Mouse (Mus musculus) limb, embryonic 12.5 days (tissue): ENCODE measurements at regions not wholly inside any gene's neighbourhood (a gene's known extent, or its start where the extent isn't known, plus 50 kb on each side); places are given as distances from the start of the nearest gene placed in this dataset.
A peak's percentile ranks its signal among the peaks of the same experiment; 100 is the strongest.
"Not testable (repeated sequence)": the region's sequence is repeated elsewhere in the genome, so short reads cannot be mapped to it uniquely, and the experiment has no call there.

Experiments
- ATAC-seq: fragments of 200-750 bp; cut with Nextera tagmentation; 2 replicates; pipeline ENCODE4 v1.8.0; 2017; ENCODE audit warnings: low read depth, moderate TSS enrichment; ENCODE audit not compliant: insufficient number of reproducible peaks, insufficient read depth, low FRiP score, low TSS enrichment
- H3K27ac ChIP-seq: fragments of 300-500 bp; sonication (generic); 2 replicates; pipeline ENCODE4 v1.5.1; 2016; ENCODE audit warnings: mild to moderate bottlenecking, moderate library complexity
- H3K27me3 ChIP-seq: fragments of 300-500 bp; sonication (generic); 2 replicates; pipeline ENCODE4 v1.6.1; 2016; ENCODE audit warnings: mild to moderate bottlenecking, moderate library complexity
- H3K36me3 ChIP-seq: fragments of 300-500 bp; sonication (generic); 2 replicates; pipeline ENCODE4 v1.6.1; 2016; ENCODE audit warnings: mild to moderate bottlenecking, moderate library complexity
- H3K4me1 ChIP-seq: fragments of 300-500 bp; sonication (generic); replicated peaks from 2 replicates; pipeline ENCODE4 v1.6.1; 2016
- H3K4me2 ChIP-seq: fragments of 300-500 bp; sonication (generic); 2 replicates; pipeline ENCODE4 v1.6.1; 2016; ENCODE audit warnings: mild to moderate bottlenecking, moderate library complexity
- H3K4me3 ChIP-seq: fragments of 300-500 bp; sonication (generic); replicated peaks from 2 replicates; pipeline ENCODE4 v1.5.1; 2016; ENCODE audit warnings: mild to moderate bottlenecking
- H3K9ac ChIP-seq: fragments of 300-500 bp; sonication (generic); replicated peaks from 2 replicates; pipeline ENCODE4 v1.6.1; 2016; ENCODE audit warnings: mild to moderate bottlenecking, moderate library complexity
- H3K9me3 ChIP-seq: fragments of 300-500 bp; sonication (generic); 2 replicates; pipeline ENCODE4 v1.6.1; 2016; ENCODE audit warnings: mild to moderate bottlenecking, moderate library complexity
- WGBS: fragments of 180-500 bp; shearing (Covaris S2); methylation state at CpG from one replicate; pipeline ENCODE4 v1.1.7; 2016; 5-methylcytosine and 5-hydroxymethylcytosine counted together

GRCm38 (mm10) chr13:104549016-104549415 is 243.3 kb upstream of the Srek1ip1 start:
- ATAC-seq, result no peak
- Histone ChIP-seq H3K4me1 (no peaks in the 10 kb centered on the region), H3K4me3 (no peak overlapping the region), H3K27ac (no peak overlapping the region), H3K9ac (no peak overlapping the region), H3K4me2 (no peak overlapping the region), H3K9me3 (no peaks in the 10 kb centered on the region), H3K36me3 (no peaks in the 10 kb centered on the region), H3K27me3 (no peaks in the 10 kb centered on the region)
- 81% methylated on average over 9 of the region's 9 CpGs for WGBS

- Histone ChIP-seq H3K4me3 (no peak overlapping the region), H3K36me3 (no peaks in the 10 kb centered on the region), H3K27ac (no peak overlapping the region), H3K4me1 (no peaks in the 10 kb centered on the region; the same call in 1 of the 2 replicates), H3K27me3 (no peaks in the 10 kb centered on the region; the same call in 1 of the 2 replicates), H3K4me2 (no peak overlapping the region), H3K9me3 (no peaks in the 10 kb centered on the region), H3K9ac (no peak overlapping the region)
- WGBS, result 94% methylated on average over 3 of the region's 3 CpGs
- no peak for ATAC-seq
Observed at GRCm38 (mm10) chr13:104553329-104553728, 239.0 kb upstream of the Srek1ip1 start.

- not testable (repeated sequence) for H3K4me1 ChIP-seq, ATAC-seq, H3K9me3 ChIP-seq, H3K9ac ChIP-seq, H3K27me3 ChIP-seq, H3K36me3 ChIP-seq, H3K4me3 ChIP-seq, H3K27ac ChIP-seq
- 19% methylated on average over 7 of the region's 7 CpGs for WGBS
- H3K4me2 ChIP-seq, result 0 out of 2 replicates have a peak overlapping the region, but pooled peaks have one; percentile 7
Observed at GRCm38 (mm10) chr13:104556609-104557008, 235.7 kb upstream of the Srek1ip1 start.

GRCm38 (mm10) chr13:104559876-104560275 is 232.4 kb upstream of the Srek1ip1 start:
- H3K27ac ChIP-seq, result no peak overlapping the region
- no peak overlapping the region for H3K4me3 ChIP-seq
- ATAC-seq, result no peak
- no peaks in the 10 kb centered on the region for H3K36me3 ChIP-seq
- no peaks in the 10 kb centered on the region; the same call in 1 of the 2 replicates for H3K27me3 ChIP-seq
- H3K9ac ChIP-seq, result no peak overlapping the region
- peaks cover 22% of the 10 kb centered on the region for H3K4me1 ChIP-seq
- H3K4me2 ChIP-seq, result no peak overlapping the region
- H3K9me3 ChIP-seq, result no peaks in the 10 kb centered on the region
- 84% methylated on average over 5 of the region's 5 CpGs for WGBS

GRCm38 (mm10) chr13:104560500-104561114 is 231.7 kb upstream of the Srek1ip1 start:
- 63% methylated on average over 15 of the region's 15 CpGs for WGBS
- Histone ChIP-seq H3K4me3 (no peak overlapping the region), H3K4me1 (peaks cover 22% of the 10 kb centered on the region), H3K36me3 (no peaks in the 10 kb centered on the region), H3K27me3 (no peaks in the 10 kb centered on the region; the same call in 1 of the 2 replicates), H3K9ac (no peak overlapping the region), H3K9me3 (no peaks in the 10 kb centered on the region), H3K27ac (no peak overlapping the region), H3K4me2 (no peak overlapping the region)
- ATAC-seq, result no peak

GRCm38 (mm10) chr13:104562536-104562935 is 229.7 kb upstream of the Srek1ip1 start:
- no peak for ATAC-seq
- no peaks in the 10 kb centered on the region for H3K27me3 ChIP-seq
- H3K36me3 ChIP-seq, result no peaks in the 10 kb centered on the region
- H3K9me3 ChIP-seq, result no peaks in the 10 kb centered on the region
- H3K4me2 ChIP-seq, result no peak overlapping the region
- H3K4me3 ChIP-seq, result no peak overlapping the region
- no peak overlapping the region for H3K9ac ChIP-seq
- WGBS, result 28% methylated on average over 3 of the region's 3 CpGs
- peaks cover 22% of the 10 kb centered on the region for H3K4me1 ChIP-seq
- peak overlapping the region; percentile 5 for H3K27ac ChIP-seq

- Histone ChIP-seq H3K4me2 (no peak overlapping the region), H3K27ac (peak overlapping the region; percentile 5), H3K9ac (no peak overlapping the region), H3K36me3 (no peaks in the 10 kb centered on the region), H3K27me3 (no peaks in the 10 kb centered on the region), H3K4me1 (peaks cover 22% of the 10 kb centered on the region), H3K9me3 (no peaks in the 10 kb centered on the region), H3K4me3 (no peak overlapping the region)
- WGBS, result 11% methylated on average over 2 of the region's 2 CpGs
- ATAC-seq, result 0 out of 2 replicates have a peak, but pooled peaks have one; percentile 56
Observed at GRCm38 (mm10) chr13:104563019-104563418, 229.3 kb upstream of the Srek1ip1 start.

- ATAC-seq, result no peak
- Histone ChIP-seq H3K4me3 (no peak overlapping the region), H3K4me1 (peaks cover 22% of the 10 kb centered on the region), H3K4me2 (no peak overlapping the region), H3K27me3 (no peaks in the 10 kb centered on the region), H3K36me3 (no peaks in the 10 kb centered on the region), H3K27ac (no peak overlapping the region), H3K9ac (no peak overlapping the region), H3K9me3 (no peaks in the 10 kb centered on the region)
- WGBS, result 10% methylated on average over 7 of the region's 7 CpGs
Observed at GRCm38 (mm10) chr13:104563889-104564288, 228.4 kb upstream of the Srek1ip1 start.

GRCm38 (mm10) chr13:104569765-104570164 is 222.5 kb upstream of the Srek1ip1 start:
- WGBS, result 77% methylated on average over 6 of the region's 6 CpGs
- Histone ChIP-seq H3K4me3 (no peak overlapping the region), H3K4me1 (peaks cover 13% of the 10 kb centered on the region), H3K27ac (no peak overlapping the region), H3K36me3 (no peaks in the 10 kb centered on the region), H3K9ac (no peak overlapping the region), H3K27me3 (no peaks in the 10 kb centered on the region), H3K4me2 (no peak overlapping the region), H3K9me3 (no peaks in the 10 kb centered on the region)
- ATAC-seq, result no peak

- peaks cover 34% of the 10 kb centered on the region for H3K4me1 ChIP-seq
- no peak overlapping the region for H3K4me3 ChIP-seq
- no peak overlapping the region for H3K9ac ChIP-seq
- H3K9me3 ChIP-seq, result no peaks in the 10 kb centered on the region
- H3K27me3 ChIP-seq, result no peaks in the 10 kb centered on the region
- WGBS, result 59% methylated on average over 10 of the region's 10 CpGs
- no peak overlapping the region for H3K4me2 ChIP-seq
- ATAC-seq, result no peak
- H3K36me3 ChIP-seq, result no peaks in the 10 kb centered on the region
- H3K27ac ChIP-seq, result no peak overlapping the region
Observed at GRCm38 (mm10) chr13:104572236-104572635, 220.0 kb upstream of the Srek1ip1 start.

- H3K27ac ChIP-seq, result no peak overlapping the region
- H3K4me2 ChIP-seq, result no peak overlapping the region
- H3K4me3 ChIP-seq, result no peak overlapping the region
- H3K9me3 ChIP-seq, result no peaks in the 10 kb centered on the region
- peaks cover 45% of the 10 kb centered on the region for H3K4me1 ChIP-seq
- H3K9ac ChIP-seq, result no peak overlapping the region
- H3K36me3 ChIP-seq, result no peaks in the 10 kb centered on the region
- H3K27me3 ChIP-seq, result no peaks in the 10 kb centered on the region
- ATAC-seq, result no peak
- 93% methylated on average over 5 of the region's 5 CpGs for WGBS
Observed at GRCm38 (mm10) chr13:104574396-104574795, 217.9 kb upstream of the Srek1ip1 start.

- H3K4me1 ChIP-seq, result peaks cover 56% of the 10 kb centered on the region
- no peak overlapping the region for H3K9ac ChIP-seq
- peak; percentile 75 for ATAC-seq
- WGBS, result 10% methylated on average over 10 of the region's 10 CpGs
- H3K4me3 ChIP-seq, result no peak overlapping the region
- H3K9me3 ChIP-seq, result no peaks in the 10 kb centered on the region
- H3K27me3 ChIP-seq, result no peaks in the 10 kb centered on the region
- H3K4me2 ChIP-seq, result peak overlapping the region; percentile 26
- no peaks in the 10 kb centered on the region for H3K36me3 ChIP-seq
- H3K27ac ChIP-seq, result peak overlapping the region; percentile 12; the same call in 1 of the 2 replicates
Observed at GRCm38 (mm10) chr13:104576188-104576789, 216.0 kb upstream of the Srek1ip1 start.
